Mouse (Mus musculus) liver, embryonic 14.5 days (tissue): ENCODE measurements at regions not wholly inside any gene's neighbourhood (a gene's known extent, or its start where the extent isn't known, plus 50 kb on each side); places are given as distances from the start of the nearest gene placed in this dataset.

Experiments
- ATAC-seq: fragments of 200-750 bp; cut with Nextera tagmentation; 2 replicates; pipeline ENCODE4 v1.8.0; 2017; ENCODE audit warnings: moderate number of reproducible peaks, mild to moderate bottlenecking, moderate library complexity; ENCODE audit not compliant: insufficient read depth
- DNase-seq, 3 experiments: peaks; one replicate each; pipeline ENCODE4 v3.0.0-alpha.2; 2012 to 2013; ENCODE audit warnings: low read depth in 3 of 3, low spot score in 3 of 3
- H3K27ac ChIP-seq: fragments of 300-500 bp; sonication (generic); 2 replicates; pipeline ENCODE4 v1.5.1; 2014; ENCODE audit warnings: moderate library complexity, mild to moderate bottlenecking, control low read depth, inconsistent platforms
- H3K27me3 ChIP-seq: fragments of 300-500 bp; sonication (generic); 2 replicates; pipeline ENCODE4 v1.6.1; 2014; ENCODE audit warnings: mild to moderate bottlenecking, low read length, moderate library complexity; ENCODE audit not compliant: control insufficient read depth, insufficient read depth
- H3K36me3 ChIP-seq: fragments of 300-500 bp; sonication (generic); replicated peaks from 2 replicates; pipeline ENCODE4 v1.6.1; 2014; ENCODE audit warnings: low read depth; ENCODE audit not compliant: control insufficient read depth, insufficient read depth
- H3K4me1 ChIP-seq, 2 experiments: fragments of 200-500 bp in 1 of 2; fragments of 300-500 bp in 1 of 2; sonication (generic) in 1 of 2; replicated peaks; 2 replicates each; pipeline ENCODE4 v1.6.1; 2012 to 2014; ENCODE audit warnings: antibody characterized with exemption in 1 of 2, inconsistent platforms in 1 of 2, low read length in 1 of 2; ENCODE audit not compliant: control insufficient read depth in 2 of 2, insufficient read depth in 2 of 2
- H3K4me2 ChIP-seq: fragments of 300-500 bp; sonication (generic); 2 replicates; pipeline ENCODE4 v1.6.1; 2014; ENCODE audit warnings: low read depth, mild to moderate bottlenecking, control low read depth, moderate library complexity
- H3K4me3 ChIP-seq, 2 experiments: fragments of 200-500 bp in 1 of 2; fragments of 300-500 bp in 1 of 2; sonication (generic) in 1 of 2; 2 replicates each; pipeline ENCODE4 v1.5.1; 2012 to 2014; ENCODE audit warnings: low read depth in 2 of 2, low read length in 2 of 2, mild to moderate bottlenecking in 2 of 2, control low read depth in 1 of 2, inconsistent platforms in 1 of 2, moderate library complexity in 1 of 2; ENCODE audit not compliant: insufficient read depth in 1 of 2
- H3K9ac ChIP-seq: fragments of 300-500 bp; sonication (generic); replicated peaks from 2 replicates; pipeline ENCODE4 v1.6.1; 2014; ENCODE audit warnings: mild to moderate bottlenecking, control low read depth, moderate library complexity
- H3K9me3 ChIP-seq: fragments of 300-500 bp; sonication (generic); 2 replicates; pipeline ENCODE4 v1.6.1; 2016; ENCODE audit warnings: low read length, mixed read lengths; ENCODE audit not compliant: control insufficient read depth
- CTCF ChIP-seq: IDR thresholded peaks from 2 replicates; pipeline ENCODE4 v1.5.1; 2016; ENCODE audit warnings: antibody characterized with exemption, low read depth, control low read depth
- EP300 ChIP-seq: IDR thresholded peaks from 2 replicates; pipeline ENCODE4 v1.6.1; 2016; ENCODE audit warnings: antibody characterized with exemption, low read depth
- WGBS: fragments of 180-500 bp; shearing (Covaris S2); extraction: QIAGEN DNeasy Blood & Tissue Kit; methylation state at CpG from one replicate; pipeline ENCODE4 v1.1.7; 2014; ENCODE audit not compliant: insufficient replicate concordance; 5-methylcytosine and 5-hydroxymethylcytosine counted together

DNA sequence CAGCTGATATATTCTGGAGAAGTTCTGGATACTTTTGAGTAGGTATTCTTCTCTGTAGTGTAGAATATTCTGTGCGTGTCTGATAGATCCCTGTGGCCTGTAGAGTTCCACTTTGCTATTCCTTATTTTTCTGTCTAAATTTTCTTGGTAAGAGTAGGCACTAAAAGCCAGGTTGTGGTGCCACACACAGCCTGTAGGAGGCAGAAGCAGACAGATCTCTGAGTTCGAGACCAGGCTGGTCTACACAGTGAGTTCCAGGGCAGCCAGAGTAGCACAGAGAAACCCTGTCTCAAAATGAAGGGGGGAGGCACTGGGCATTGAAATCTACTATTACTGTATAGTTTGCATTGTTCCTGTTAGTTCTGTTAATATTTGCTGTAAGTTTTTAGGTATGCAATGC is 147.4 kb downstream of the Icos start:
- TF ChIP-seq EP300 (no peak), CTCF (no peak)
- H3K4me1 ChIP-seq: no peaks in the 10 kb centered on the region
- no peaks in the 10 kb centered on the region for H3K9me3 ChIP-seq
- no peak overlapping the region for H3K4me2 ChIP-seq
- 65% methylated on average over 2 of the region's 2 CpGs for WGBS
- no peak overlapping the region for H3K4me3 ChIP-seq
- H3K36me3 ChIP-seq: no peaks in the 10 kb centered on the region
- no peak overlapping the region for H3K9ac ChIP-seq
- DNase-seq (no peak), ATAC-seq (no peak)
- H3K27ac ChIP-seq: no peak overlapping the region
- H3K27me3 ChIP-seq: no peaks in the 10 kb centered on the region

DNA sequence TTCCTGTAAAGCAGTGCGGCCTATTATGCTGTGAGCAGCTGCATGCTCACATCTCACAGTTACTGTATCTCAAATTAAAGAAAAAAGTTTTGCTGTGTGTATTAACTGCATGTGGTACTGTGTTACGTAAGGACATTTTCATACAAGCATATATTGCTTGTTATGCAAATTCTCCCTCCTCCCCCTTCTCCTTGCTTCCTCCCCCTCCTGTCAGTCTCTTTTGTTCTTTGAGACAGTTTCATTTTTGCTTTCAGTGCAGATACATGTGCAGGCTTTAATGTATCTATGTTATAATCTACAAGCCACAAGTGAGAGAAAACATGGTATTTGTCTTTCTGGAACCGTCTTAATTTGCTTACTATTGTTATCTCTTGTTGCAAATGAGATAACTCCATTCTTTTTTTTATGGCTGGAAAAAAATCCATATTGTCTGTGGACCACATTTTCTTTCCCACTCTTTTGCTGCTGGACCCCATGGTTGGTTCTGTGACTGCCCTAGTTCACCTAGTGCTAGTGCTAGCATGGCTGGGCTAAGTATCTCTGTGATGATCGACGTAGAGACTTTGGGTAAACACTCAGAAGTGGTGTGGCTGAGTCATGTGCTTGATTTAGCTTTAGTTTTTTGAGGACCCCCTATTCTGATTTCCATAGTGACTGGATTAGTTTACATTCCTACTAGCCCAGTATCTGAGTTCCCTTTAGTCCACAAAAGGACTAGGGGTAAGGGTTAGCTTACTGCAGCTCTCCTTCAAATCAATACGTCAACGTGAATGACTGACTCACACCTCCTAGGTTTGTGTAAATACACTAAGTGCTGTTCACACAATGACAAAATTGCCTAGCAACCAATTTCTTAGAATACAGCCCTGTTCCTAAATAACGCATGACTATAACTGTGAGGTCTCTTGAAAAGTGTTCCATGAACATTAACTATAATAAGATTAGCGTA is 158.1 kb downstream of the Icos start:
- Histone ChIP-seq H3K27ac (no peak overlapping the region), H3K4me3 (no peak overlapping the region), H3K9ac (no peak overlapping the region), H3K4me1 (no peaks in the 10 kb centered on the region), H3K9me3 (no peaks in the 10 kb centered on the region), H3K27me3 (no peaks in the 10 kb centered on the region), H3K36me3 (no peaks in the 10 kb centered on the region), H3K4me2 (no peak overlapping the region)
- DNase-seq (no peak), ATAC-seq (no peak)
- WGBS: 63% methylated on average over 9 of the region's 9 CpGs
- TF ChIP-seq EP300 (no peak), CTCF (no peak)

DNA sequence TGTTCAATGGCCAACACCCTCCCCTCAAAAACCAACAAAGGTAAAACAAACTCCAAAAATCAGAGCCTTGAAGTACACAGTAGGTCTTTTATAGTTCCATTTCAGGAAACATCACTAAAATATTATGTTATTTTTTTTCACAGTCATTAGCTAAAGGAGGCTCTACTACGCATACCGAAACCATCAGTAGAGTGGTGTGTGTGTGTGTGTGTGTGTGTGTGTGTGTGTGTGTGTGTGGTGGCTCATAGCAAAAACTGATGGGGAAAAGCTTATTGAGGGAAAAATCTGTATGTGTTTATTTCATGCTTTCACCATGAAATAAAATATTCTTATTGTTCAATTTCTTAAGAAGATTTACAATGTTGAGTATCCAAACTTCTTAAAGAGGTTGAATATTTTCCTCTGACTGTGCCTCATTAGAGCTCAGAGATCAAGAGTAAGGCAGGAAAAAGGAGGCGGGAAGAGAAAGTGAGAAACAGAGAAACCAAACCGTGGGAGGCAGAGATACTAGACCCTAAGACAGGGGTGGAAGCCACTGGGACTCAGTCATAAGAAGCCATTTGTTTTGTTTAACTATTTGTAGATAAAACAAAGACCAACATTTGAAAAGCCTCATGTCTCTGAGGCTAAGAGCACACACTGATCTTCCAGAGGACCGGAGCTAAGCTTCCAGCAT is 159.6 kb downstream of the Icos start:
- no peak for DNase-seq
- Histone ChIP-seq H3K9ac (no peak overlapping the region), H3K27me3 (no peaks in the 10 kb centered on the region), H3K4me3 (no peak overlapping the region), H3K9me3 (no peaks in the 10 kb centered on the region), H3K36me3 (no peaks in the 10 kb centered on the region), H3K27ac (no peak overlapping the region), H3K4me2 (no peak overlapping the region), H3K4me1 (peaks cover 0 to 2% of the 10 kb centered on the region in 2 experiments; a peak in 1 of 4 replicates)
- 50% methylated on average over 5 of the region's 5 CpGs for WGBS
- no peak for ATAC-seq
- TF ChIP-seq EP300 (no peak), CTCF (no peak)

DNA sequence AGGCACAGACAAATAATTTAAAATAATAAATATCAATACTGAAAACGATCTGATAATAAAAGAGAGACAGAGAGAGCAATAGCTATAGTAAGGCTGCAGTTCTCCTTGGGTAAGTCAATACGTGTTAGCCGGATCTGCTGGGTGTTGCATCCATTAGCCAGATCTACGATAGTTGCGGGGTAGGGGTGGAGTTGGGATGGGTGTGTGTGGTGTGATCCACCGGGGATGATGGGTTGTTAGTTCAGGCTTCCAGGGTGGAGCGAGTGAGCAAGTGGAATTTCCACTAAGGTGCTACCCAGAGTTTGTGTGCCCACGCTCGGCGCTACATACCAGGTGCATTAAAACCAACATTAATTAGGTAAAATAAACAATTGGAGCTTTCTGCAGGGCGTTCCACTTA is 160.2 kb downstream of the Icos start:
- WGBS: 66% methylated on average over 11 of the region's 11 CpGs
- no peak overlapping the region for H3K4me2 ChIP-seq
- DNase-seq (no peak), ATAC-seq (no peak)
- H3K27me3 ChIP-seq: no peaks in the 10 kb centered on the region
- no peak overlapping the region for H3K4me3 ChIP-seq
- H3K4me1 ChIP-seq: peaks cover 0 to 2% of the 10 kb centered on the region in 2 experiments; a peak in 1 of 4 replicates
- no peak overlapping the region for H3K9ac ChIP-seq
- TF ChIP-seq EP300 (no peak), CTCF (no peak)
- H3K9me3 ChIP-seq: no peaks in the 10 kb centered on the region
- H3K36me3 ChIP-seq: no peaks in the 10 kb centered on the region
- H3K27ac ChIP-seq: no peak overlapping the region
